Mouse (Mus musculus): ENCODE data around the gene Gm26965.

- TF ChIP-seq POLR2A (IDR thresholded peaks at IDR 0.05; ENCODE audit: borderline replicate concordance, extremely low read depth, insufficient read depth, insufficient read length, poor library complexity, severe bottlenecking), result no peak
- TF ChIP-seq CTCF (IDR thresholded peaks at IDR 0.05; ENCODE audit: borderline replicate concordance, extremely low read depth, insufficient read depth, insufficient read length), result no peak
Observed at GRCm38 (mm10) chr13:67553730-67554129, 27.8 kb upstream of the Gm26965 start, which contains the start of gene Zfp748.

All from brain, embryonic 14.5 days (tissue).